Mouse (Mus musculus) adrenal gland, adult 8-10 months (tissue): ENCODE measurements around the gene Prdx2. TPM values are rescaled to one million over a fixed set of nuclear protein-coding genes. Genes with fewer than 3 reads are reported as not detected.

Experiments used
- DNase-seq: peaks from one replicate; pipeline ENCODE4 v3.0.0; 2022
- total RNA-seq, 4 experiments: library from RNA; stranded (reverse); gene quantifications; 2 replicates each; pipeline ENCODE4 v1.2.4; 2022

Prdx2 gene
- total RNA-seq, 4 experiments from 2014 or later = 651 to 758 (median 708) TPM

- DNase-seq = peak; percentile 98
Measured at GRCm38 (mm10) chr8:84978248-84978940, 9.0 kb downstream of the Prdx2 start, which contains the start of gene Junb. Gene Junb (minus strand): TSS chr8:84978718.

- DNase-seq = peak; percentile 93
Measured at GRCm38 (mm10) chr8:84979599-84980421, 10.4 kb downstream of the Prdx2 start.

GRCm38 (mm10) chr8:84980622-84981358 lies 11.4 kb downstream of the Prdx2 start:
- DNase-seq = peak; percentile 86

- DNase-seq = no peak
Measured at GRCm38 (mm10) chr8:84981644-84982498, 12.5 kb downstream of the Prdx2 start.

GRCm38 (mm10) chr8:84982499-84983011 lies 13.2 kb downstream of the Prdx2 start:
- no peak for DNase-seq

- no peak for DNase-seq
Measured at GRCm38 (mm10) chr8:84984294-84985048, 15.1 kb downstream of the Prdx2 start.

GRCm38 (mm10) chr8:84985049-84985683 lies 15.8 kb downstream of the Prdx2 start:
- DNase-seq = no peak

GRCm38 (mm10) chr8:84985684-84986378 lies 16.4 kb downstream of the Prdx2 start:
- DNase-seq = peak; percentile 88

- no peak for DNase-seq
Measured at GRCm38 (mm10) chr8:84986379-84986945, 17.1 kb downstream of the Prdx2 start.

GRCm38 (mm10) chr8:84987388-84987787 lies 18.0 kb downstream of the Prdx2 start:
- DNase-seq = no peak

GRCm38 (mm10) chr8:84987903-84988302 lies 18.5 kb downstream of the Prdx2 start:
- no peak for DNase-seq

- DNase-seq = peak; percentile 51
Measured at GRCm38 (mm10) chr8:84989311-84989731, 19.9 kb downstream of the Prdx2 start.

- DNase-seq = peak; percentile 89
Measured at GRCm38 (mm10) chr8:84989810-84990209, 20.4 kb downstream of the Prdx2 start.

GRCm38 (mm10) chr8:84990349-84990748 lies 21.0 kb downstream of the Prdx2 start, which contains the start of gene Hook2:
Gene Hook2 (plus strand): TSS chr8:84990603.
- DNase-seq = peak; percentile 94

GRCm38 (mm10) chr8:84990836-84991235 lies 21.4 kb downstream of the Prdx2 start:
- DNase-seq = peak; percentile 67

- no peak for DNase-seq
Measured at GRCm38 (mm10) chr8:84994375-84994774, 25.0 kb downstream of the Prdx2 start.

- DNase-seq = no peak
Measured at GRCm38 (mm10) chr8:84995680-84996079, 26.3 kb downstream of the Prdx2 start.

GRCm38 (mm10) chr8:84996978-84997377 lies 27.6 kb downstream of the Prdx2 start:
- no peak for DNase-seq

- peak; percentile 80 for DNase-seq
Measured at GRCm38 (mm10) chr8:84997649-84998295, 28.4 kb downstream of the Prdx2 start.
